Mouse (Mus musculus) heart, postnatal 36 days (tissue): ENCODE measurements around the gene Rcor3. TPM values are rescaled to one million over a fixed set of nuclear protein-coding genes. Genes with fewer than 3 reads are reported as not detected.
A peak's percentile ranks its signal among the peaks of the same experiment; 100 is the strongest.

Source experiments
- DNase-seq, 2 experiments: peaks; one replicate each; pipeline ENCODE4 v3.0.0; 2021 to 2022
- intact Hi-C: fragments of 180-260 bp; cut with DNase I; formaldehyde crosslinking; loops from one replicate; pipeline ENCODE4 v1.15.1; 2025
- total RNA-seq, 2 experiments: library from RNA; stranded (reverse); gene quantifications; 2 replicates each; pipeline ENCODE4 v1.2.3; 2021

Rcor3 gene
- 10 to 100 TPM; 36.8 to 42.6 TPM for total RNA-seq

- intact Hi-C loops: loop anchor here (5.0 kb wide), 1 partner anchor 1211 kb away; the partner anchor contains the start of gene Angel2
- DNase-seq: peak; percentile 80 to 91
These were observed at the start of gene Rcor3 for GRCm38 (mm10) chr1:192137926-192138910. Gene Rcor3 (minus strand): TSS chr1:192138062.

GRCm38 (mm10) chr1:192181696-192182257 is 43.9 kb upstream of the Rcor3 start:
- intact Hi-C loops: no loop called here
- no peak for DNase-seq

- intact Hi-C loops: loop anchor here (10.0 kb wide), 1 partner anchor 715 kb away; no protein-coding TSS in a partner anchor
- DNase-seq: no peak
These were observed 42.0 kb upstream of the Rcor3 start for GRCm38 (mm10) chr1:192179877-192180276.

GRCm38 (mm10) chr1:192171477-192171876 is 33.6 kb upstream of the Rcor3 start:
- intact Hi-C loops: loop anchor here (5.0 to 10.0 kb wide), 2 partner anchors 541 to 723 kb away; no protein-coding TSS in a partner anchor
- DNase-seq: no peak

- DNase-seq: no peak
- intact Hi-C loops: no loop called here
These were observed 13.3 kb upstream of the Rcor3 start for GRCm38 (mm10) chr1:192151179-192151578.

- intact Hi-C loops: no loop called here
- DNase-seq: no peak
These were observed 2.5 kb upstream of the Rcor3 start for GRCm38 (mm10) chr1:192140313-192140712.

- intact Hi-C loops: loop anchor here (5.0 kb wide), 1 partner anchor 1210 kb away; the partner anchor contains the start of gene Angel2
These were observed 454 bp downstream of the Rcor3 start for GRCm38 (mm10) chr1:192137291-192137925.

GRCm38 (mm10) chr1:192136561-192137290 is 1.1 kb downstream of the Rcor3 start:
- intact Hi-C loops: loop anchor here (5.0 kb wide), 1 partner anchor 1209 kb away; the partner anchor contains the start of gene Angel2
- peak; percentile 76 to 81 for DNase-seq

More at GRCm38 (mm10) chr1:192137291-192137925, 454 bp downstream of the Rcor3 start:
- no peak for DNase-seq

GRCm38 (mm10) chr1:192130202-192130601 is 7.7 kb downstream of the Rcor3 start:
- intact Hi-C loops: no loop called here
- DNase-seq: no peak

- intact Hi-C loops: no loop called here
These were observed 9.5 kb downstream of the Rcor3 start for GRCm38 (mm10) chr1:192128343-192128742.

GRCm38 (mm10) chr1:192125761-192126160 is 12.1 kb downstream of the Rcor3 start:
- DNase-seq: no peak
- intact Hi-C loops: no loop called here

More at GRCm38 (mm10) chr1:192128343-192128742, 9.5 kb downstream of the Rcor3 start:
- no peak for DNase-seq

GRCm38 (mm10) chr1:192116262-192116661 is 21.6 kb downstream of the Rcor3 start:
- intact Hi-C loops: no loop called here
- no peak for DNase-seq

- intact Hi-C loops: no loop called here
- no peak for DNase-seq
These were observed 22.5 kb downstream of the Rcor3 start for GRCm38 (mm10) chr1:192115378-192115777.

GRCm38 (mm10) chr1:192109169-192109568 is 28.7 kb downstream of the Rcor3 start:
- DNase-seq: peak; percentile 53 to 56
- intact Hi-C loops: loop anchor here (10.0 kb wide), 1 partner anchor 514 kb away; no protein-coding TSS in a partner anchor

GRCm38 (mm10) chr1:192107352-192107751 is 30.5 kb downstream of the Rcor3 start:
- intact Hi-C loops: loop anchor here (10.0 kb wide), 1 partner anchor 513 kb away; no protein-coding TSS in a partner anchor
- no peak for DNase-seq

GRCm38 (mm10) chr1:192105902-192106389 is 31.9 kb downstream of the Rcor3 start:
- DNase-seq: no peak
- intact Hi-C loops: loop anchor here (10.0 kb wide), 1 partner anchor 511 kb away; no protein-coding TSS in a partner anchor

- no peak for DNase-seq
- intact Hi-C loops: loop anchor here (10.0 kb wide), 1 partner anchor 509 kb away; no protein-coding TSS in a partner anchor
These were observed 33.8 kb downstream of the Rcor3 start for GRCm38 (mm10) chr1:192104021-192104420.

GRCm38 (mm10) chr1:192103176-192103575 is 34.7 kb downstream of the Rcor3 start:
- intact Hi-C loops: loop anchor here (10.0 kb wide), 1 partner anchor 508 kb away; no protein-coding TSS in a partner anchor
- no peak for DNase-seq

- intact Hi-C loops: loop anchor here (10.0 kb wide), 1 partner anchor 507 kb away; no protein-coding TSS in a partner anchor
- no peak for DNase-seq
These were observed 36.5 kb downstream of the Rcor3 start for GRCm38 (mm10) chr1:192101359-192101758.
